Mouse (Mus musculus): ENCODE measurements around the gene Rsph4a.
"Not testable (repeated sequence)": the region's sequence is repeated elsewhere in the genome, so short reads cannot be mapped to it uniquely, and the experiment has no call there.

Rsph4a gene

GRCm38 (mm10) chr10:33904530-33905481 lies at the start of gene Rsph4a:
TSS of gene Rsph4a (plus strand) at chr10:33905111.
- DNase-seq (ENCODE audit: low spot score in 2 of 2): peak; percentile 33 to 57

GRCm38 (mm10) chr10:33857421-33857820 lies 47.5 kb upstream of the Rsph4a start, which contains the start of gene Sult3a1:
TSS of gene Sult3a1 (plus strand) at chr10:33857721.
- DNase-seq (ENCODE audit: low spot score in 2 of 2): no peak

GRCm38 (mm10) chr10:33865994-33866393 lies 38.9 kb upstream of the Rsph4a start:
- DNase-seq (ENCODE audit: low spot score in 2 of 2): no peak

GRCm38 (mm10) chr10:33870441-33870840 lies 34.5 kb upstream of the Rsph4a start:
- no peak for DNase-seq (ENCODE audit: low spot score in 2 of 2)

GRCm38 (mm10) chr10:33872672-33873398 lies 32.1 kb upstream of the Rsph4a start:
- no peak for DNase-seq (ENCODE audit: low spot score in 2 of 2)

- not testable (repeated sequence) for DNase-seq (ENCODE audit: low spot score in 2 of 2)
These were observed 22.5 kb upstream of the Rsph4a start for GRCm38 (mm10) chr10:33882411-33882810.

- not testable (repeated sequence) for DNase-seq (ENCODE audit: low spot score in 2 of 2)
These were observed 3.4 kb upstream of the Rsph4a start for GRCm38 (mm10) chr10:33901520-33901919.

GRCm38 (mm10) chr10:33905489-33905888 lies 578 bp downstream of the Rsph4a start:
- no peak for DNase-seq (ENCODE audit: low spot score in 2 of 2)

GRCm38 (mm10) chr10:33940702-33941101 lies 35.8 kb downstream of the Rsph4a start:
- peak; percentile 10 to 13 for DNase-seq (ENCODE audit: low spot score in 2 of 2)

- no peak for DNase-seq (ENCODE audit: low spot score in 2 of 2)
These were observed 40.5 kb downstream of the Rsph4a start for GRCm38 (mm10) chr10:33945390-33945789.

GRCm38 (mm10) chr10:33946336-33946735 lies 41.4 kb downstream of the Rsph4a start:
- DNase-seq (ENCODE audit: low spot score in 2 of 2): no peak

- DNase-seq (ENCODE audit: low spot score in 2 of 2): peak; percentile 67 to 82
These were observed 46.1 kb downstream of the Rsph4a start, which contains the start of gene Zup1 for GRCm38 (mm10) chr10:33950803-33951583. TSS of gene Zup1 (minus strand) at chr10:33951269.

GRCm38 (mm10) chr10:33952509-33952908 lies 47.6 kb downstream of the Rsph4a start:
- no peak for DNase-seq (ENCODE audit: low spot score in 2 of 2)

Data from urinary bladder, postnatal 36 days (tissue).